Comparison of ENCODE assay signal across 8 mouse cellular contexts in genomic region chr17:26502808-26503671, GRCm38 (mm10). TPM values are rescaled to one million over a fixed set of nuclear protein-coding genes. Genes with fewer than 3 reads are reported as not detected.
DNase-seq lines count a peak whose midpoint lies in the region; ATAC-seq lines count a peak whose summit lies in the region.

No protein-coding gene starts in this region.

- H3K4me2 ChIP-seq in limb, embryonic 12.5 days = peak overlapping the region; percentile 59
- H3K4me2 ChIP-seq in midbrain, embryonic 13.5 days (replicated peaks) = peak overlapping the region; percentile 77

- no peaks in the 10 kb centered on the region for H3K9me3 ChIP-seq in limb, embryonic 12.5 days
- H3K9me3 ChIP-seq in midbrain, embryonic 13.5 days = no peaks in the 10 kb centered on the region

- peak; percentile 33; the same call in 1 of the 2 replicates for ATAC-seq in limb, embryonic 12.5 days (ENCODE audit: insufficient number of reproducible peaks, insufficient read depth, low FRiP score, low TSS enrichment, low read depth)
- peak; percentile 83 for ATAC-seq in midbrain, embryonic 13.5 days

- H3K9ac ChIP-seq in limb, embryonic 12.5 days (replicated peaks) = peak overlapping the region; percentile 42; the same call in 1 of the 2 replicates
- H3K9ac ChIP-seq in midbrain, embryonic 13.5 days (replicated peaks) = peak overlapping the region; percentile 61

- H3K4me1 ChIP-seq in limb, embryonic 12.5 days (replicated peaks) = peaks cover 44% of the 10 kb centered on the region
- peaks cover 52% of the 10 kb centered on the region for H3K4me1 ChIP-seq in midbrain, embryonic 13.5 days (replicated peaks)

- peak; percentile 61 for DNase-seq in ovary, adult 18-20 months (ENCODE audit: low spot score)
- no peak for DNase-seq in ovary, postnatal 10 days (ENCODE audit: low spot score)
- DNase-seq in embryo, embryonic 10 days (ENCODE audit: low spot score) = peak; percentile 89
- peak; percentile 90 for DNase-seq in heart, adult 8-10 months (ENCODE audit: low spot score)
- DNase-seq in kidney, adult 8-10 months = peak; percentile 88 to 94
- DNase-seq in spleen, postnatal 4 days (ENCODE audit: low spot score in 2 of 2) = peak; percentile 51 to 66

- 5% methylated on average over 20 of the region's 20 CpGs for WGBS in limb, embryonic 12.5 days
- WGBS in midbrain, embryonic 13.5 days = 1% methylated on average over 20 of the region's 20 CpGs

- no peaks in the 10 kb centered on the region for H3K27me3 ChIP-seq in limb, embryonic 12.5 days
- no peaks in the 10 kb centered on the region for H3K27me3 ChIP-seq in midbrain, embryonic 13.5 days

- peak overlapping the region; percentile 30 for H3K4me3 ChIP-seq in limb, embryonic 12.5 days (replicated peaks)
- peak overlapping the region; percentile 29 for H3K4me3 ChIP-seq in midbrain, embryonic 13.5 days (replicated peaks)

- H3K36me3 ChIP-seq in limb, embryonic 12.5 days = peaks cover 21% of the 10 kb centered on the region
- peaks cover 6% of the 10 kb centered on the region; the same call in 1 of the 2 replicates for H3K36me3 ChIP-seq in midbrain, embryonic 13.5 days

- peak overlapping the region; percentile 85 for H3K27ac ChIP-seq in limb, embryonic 12.5 days
- H3K27ac ChIP-seq in midbrain, embryonic 13.5 days = peak overlapping the region; percentile 89

RNA-seq across cellular contexts. Expression of gene Ergic1, which starts 58.2 kb away (rescaled TPM):
- 10 to 100 TPM; 52.7 to 57.9 (median 55.4) TPM for total RNA-seq in heart, adult 8-10 months (2022)
- polyA plus RNA-seq in limb, embryonic 12.5 days (2016; fragmentation: Nextera tagmentation; extraction: Ambion mirVana) = 90.7 and 103 TPM in 2 replicates
- polyA plus RNA-seq in midbrain, embryonic 13.5 days (2015; fragmentation: Nextera tagmentation; extraction: Ambion mirVana) = 91.5 and 102 TPM in 2 replicates

RNA-seq across cellular contexts. Expression of gene Dusp1, which starts 58.9 kb away (rescaled TPM):
- total RNA-seq in heart, adult 8-10 months (2022) = 10 to 100 TPM; 51.1 to 75.8 (median 59.4) TPM
- polyA plus RNA-seq in limb, embryonic 12.5 days (2016; fragmentation: Nextera tagmentation; extraction: Ambion mirVana) = 18.0 and 19.4 TPM in 2 replicates
- 41.3 and 43.8 TPM in 2 replicates for polyA plus RNA-seq in midbrain, embryonic 13.5 days (2015; fragmentation: Nextera tagmentation; extraction: Ambion mirVana)
